In genomic region chr8:105481453-105481852, GRCm38 (mm10) we compare ENCODE assay signal across 9 mouse cellular contexts. TPM values are rescaled to one million over a fixed set of nuclear protein-coding genes. Genes with fewer than 3 reads are reported as not detected.
A peak's percentile ranks its signal among the peaks of the same experiment; 100 is the strongest.
DNase-seq lines count a peak whose midpoint lies in the region; ATAC-seq and TF ChIP-seq lines count a peak whose summit lies in the region.
"Had no signal": no experiment of that assay in that cellular context is flagged by ENCODE, and none has a peak within 500 bp of the region (broad histone marks: within the 10 kb centered on the region; RNA-seq: fewer than 3 reads in every experiment).

No protein-coding gene starts in this region.

- no peak overlapping the region for H3K9ac ChIP-seq in forebrain, embryonic 11.5 days (ENCODE audit: low read length)
- no peak overlapping the region for H3K9ac ChIP-seq in forebrain, embryonic 13.5 days
- H3K9ac ChIP-seq in heart, embryonic 12.5 days, result no peak overlapping the region
- H3K9ac ChIP-seq: lung, embryonic 15.5 days had no signal

- no peaks in the 10 kb centered on the region for H3K36me3 ChIP-seq in forebrain, embryonic 11.5 days (ENCODE audit: control insufficient read depth, insufficient read depth, low read length)
- H3K36me3 ChIP-seq in forebrain, embryonic 13.5 days (ENCODE audit: poor library complexity, severe bottlenecking), result peaks cover 17% of the 10 kb centered on the region
- peaks cover 4% of the 10 kb centered on the region for H3K36me3 ChIP-seq in testis, adult 2 months (ENCODE audit: control insufficient read depth, insufficient read depth, low read length)
- H3K36me3 ChIP-seq in heart, embryonic 12.5 days, result peaks cover 7% of the 10 kb centered on the region

- TF ChIP-seq CTCF in testis, adult 2 months (IDR thresholded peaks at IDR 0.05; ENCODE audit: control insufficient read depth, insufficient read depth, insufficient replicate concordance, low read depth, low read length), result peak; percentile 43; the same call in 1 of the 2 replicates

- H3K4me3 ChIP-seq in forebrain, embryonic 11.5 days (ENCODE audit: low read depth, low read length), result no peak overlapping the region
- H3K4me3 ChIP-seq in forebrain, embryonic 13.5 days, result no peak overlapping the region
- H3K4me3 ChIP-seq in testis, adult 2 months (ENCODE audit: control insufficient read depth, low read depth, low read length), result no peak overlapping the region
- no peak overlapping the region for H3K4me3 ChIP-seq in heart, embryonic 12.5 days
- H3K4me3 ChIP-seq: lung, embryonic 15.5 days had no signal

- 65% methylated on average over 6 of the region's 6 CpGs for WGBS in forebrain, embryonic 11.5 days
- WGBS in forebrain, embryonic 13.5 days, result 68% methylated on average over 6 of the region's 6 CpGs
- 70% methylated on average over 6 of the region's 6 CpGs for WGBS in heart, embryonic 12.5 days

- no peak for ATAC-seq in forebrain, embryonic 11.5 days (replicated peaks; ENCODE audit: low FRiP score)
- ATAC-seq in forebrain, embryonic 13.5 days, result no peak
- no peak for ATAC-seq in heart, embryonic 12.5 days (ENCODE audit: insufficient number of reproducible peaks, low FRiP score)

- no peaks in the 10 kb centered on the region for H3K9me3 ChIP-seq in forebrain, embryonic 11.5 days (ENCODE audit: control insufficient read depth, low read length)
- H3K9me3 ChIP-seq in forebrain, embryonic 13.5 days (replicated peaks), result no peaks in the 10 kb centered on the region
- no peaks in the 10 kb centered on the region for H3K9me3 ChIP-seq in heart, embryonic 12.5 days (replicated peaks)
- H3K9me3 ChIP-seq: lung, embryonic 15.5 days had no signal

- peaks cover 8% of the 10 kb centered on the region; the same call in 1 of the 2 replicates for H3K4me1 ChIP-seq in forebrain, embryonic 11.5 days (replicated peaks; ENCODE audit: control insufficient read depth, insufficient read depth, low read length)
- peaks cover 4% of the 10 kb centered on the region; the same call in 1 of the 2 replicates for H3K4me1 ChIP-seq in forebrain, embryonic 13.5 days
- H3K4me1 ChIP-seq in testis, adult 2 months (ENCODE audit: control insufficient read depth, insufficient read depth, low read length), result no peaks in the 10 kb centered on the region
- peaks cover 34% of the 10 kb centered on the region for H3K4me1 ChIP-seq in heart, embryonic 12.5 days (replicated peaks)

- H3K27ac ChIP-seq in forebrain, embryonic 11.5 days (ENCODE audit: low read depth, low read length), result no peak overlapping the region
- no peak overlapping the region for H3K27ac ChIP-seq in forebrain, embryonic 13.5 days
- no peak overlapping the region for H3K27ac ChIP-seq in testis, adult 2 months (ENCODE audit: control insufficient read depth, insufficient read depth, low read depth, low read length)
- H3K27ac ChIP-seq in heart, embryonic 12.5 days (ENCODE audit: poor library complexity, severe bottlenecking), result peak overlapping the region; percentile 58
- H3K27ac ChIP-seq: lung, embryonic 15.5 days had no signal

- no peak for TF ChIP-seq POLR2A in testis, adult 2 months (IDR thresholded peaks at IDR 0.05; ENCODE audit: control insufficient read depth, low read depth, low read length)

- H3K27me3 ChIP-seq in forebrain, embryonic 11.5 days (ENCODE audit: control insufficient read depth, insufficient read depth, low read length), result no peaks in the 10 kb centered on the region
- no peaks in the 10 kb centered on the region for H3K27me3 ChIP-seq in forebrain, embryonic 13.5 days
- H3K27me3 ChIP-seq in testis, adult 2 months (ENCODE audit: control insufficient read depth, insufficient read depth, low read length), result no peaks in the 10 kb centered on the region
- no peaks in the 10 kb centered on the region for H3K27me3 ChIP-seq in heart, embryonic 12.5 days (replicated peaks)
- H3K27me3 ChIP-seq: lung, embryonic 15.5 days had no signal

- peak; percentile 75 for DNase-seq in forebrain, embryonic 11.5 days (ENCODE audit: low spot score)
- no peak for DNase-seq in testis, postnatal 14 days (ENCODE audit: low spot score)
- DNase-seq in mesoderm, embryonic 11.5 days (ENCODE audit: low read depth, low spot score), result peak; percentile 73
- no peak for DNase-seq in left cerebral cortex, adult 9 months (ENCODE audit: low spot score in 2 of 2)
- no peak for DNase-seq in cerebellum, postnatal 4 days (ENCODE audit: low spot score in 2 of 2)

- H3K4me2 ChIP-seq in forebrain, embryonic 11.5 days (ENCODE audit: low read depth, low read length, severe bottlenecking), result no peak overlapping the region
- no peak overlapping the region for H3K4me2 ChIP-seq in forebrain, embryonic 13.5 days
- no peak overlapping the region for H3K4me2 ChIP-seq in heart, embryonic 12.5 days
- H3K4me2 ChIP-seq: lung, embryonic 15.5 days had no signal

RNA-seq across cellular contexts. Expression of gene Tppp3, which starts 10.1 kb away (rescaled TPM):
- polyA plus RNA-seq in forebrain, embryonic 11.5 days (2014; fragmentation: Nextera tagmentation; extraction: Ambion mirVana), result 36.1 and 37.7 TPM in 2 replicates
- 34.6 and 40.4 TPM in 2 replicates for polyA plus RNA-seq in forebrain, embryonic 13.5 days (2015; fragmentation: Nextera tagmentation; extraction: Ambion mirVana)
- 21.5 and 23.4 TPM in 2 replicates for polyA plus RNA-seq in testis, adult 2 months (2012; rRNA removed)
- 13.8 and 14.4 TPM in 2 replicates for polyA plus RNA-seq in heart, embryonic 12.5 days (2016; fragmentation: Nextera tagmentation; extraction: Ambion mirVana)

RNA-seq across cellular contexts. Expression of gene Zdhhc1, which starts 15.2 kb away (rescaled TPM):
- polyA plus RNA-seq in forebrain, embryonic 11.5 days (2014; fragmentation: Nextera tagmentation; extraction: Ambion mirVana), result 20.2 and 24.6 TPM in 2 replicates
- polyA plus RNA-seq in forebrain, embryonic 13.5 days (2015; fragmentation: Nextera tagmentation; extraction: Ambion mirVana), result 20.6 and 24.8 TPM in 2 replicates
- polyA plus RNA-seq in testis, adult 2 months (2012; rRNA removed), result 45.4 and 50.1 TPM in 2 replicates
- 23.1 and 23.3 TPM in 2 replicates for polyA plus RNA-seq in heart, embryonic 12.5 days (2016; fragmentation: Nextera tagmentation; extraction: Ambion mirVana)

RNA-seq across cellular contexts. Expression of gene Hsd11b2, which starts 37.1 kb away (rescaled TPM):
- 13.5 and 13.6 TPM in 2 replicates for polyA plus RNA-seq in forebrain, embryonic 11.5 days (2014; fragmentation: Nextera tagmentation; extraction: Ambion mirVana)
- 3.9 and 6.1 TPM in 2 replicates for polyA plus RNA-seq in forebrain, embryonic 13.5 days (2015; fragmentation: Nextera tagmentation; extraction: Ambion mirVana)
- 0.19 and 0.41 TPM in 2 replicates for polyA plus RNA-seq in testis, adult 2 months (2012; rRNA removed)
- 1.7 and 1.9 TPM in 2 replicates for polyA plus RNA-seq in heart, embryonic 12.5 days (2016; fragmentation: Nextera tagmentation; extraction: Ambion mirVana)

Comparison
In these comparisons a context has a peak if more than half of its experiments do, and no peak if none do; other contexts are left out.
1. DNase-seq: peak in forebrain, embryonic 11.5 days (single experiment) and mesoderm, embryonic 11.5 days (single experiment); none in testis, postnatal 14 days (single experiment), left cerebral cortex, adult 9 months (0 of 2) and cerebellum, postnatal 4 days (0 of 2).